Mouse (Mus musculus) E14TG2a.4 (cell line): ENCODE measurements at regions not wholly inside any gene's neighbourhood (a gene's known extent, or its start where the extent isn't known, plus 50 kb on each side); places are given as distances from the start of the nearest gene placed in this dataset.

Source experiments
- CTCF ChIP-seq: conservative IDR thresholded peaks from 2 replicates; pipeline ENCODE4 v1.5.1; 2014; ENCODE audit warnings: low read length
- NANOG ChIP-seq: IDR thresholded peaks from 2 replicates; pipeline ENCODE4 v1.6.1; 2014; ENCODE audit warnings: borderline replicate concordance, low read length, mixed read lengths
- POU5F1 ChIP-seq: IDR thresholded peaks from 2 replicates; pipeline ENCODE4 v1.6.1; 2014; ENCODE audit warnings: low read length, borderline replicate concordance

GRCm38 (mm10) chr2:103900384-103900783 is 57.4 kb upstream of the Lmo2 start:
- TF ChIP-seq CTCF: no peak
- TF ChIP-seq POU5F1: no peak
- TF ChIP-seq NANOG: no peak
